Mouse (Mus musculus) G1E-ER4 (cell line): ENCODE measurements around the gene Gm20547. TPM values are rescaled to one million over a fixed set of nuclear protein-coding genes. Genes with fewer than 3 reads are reported as not detected.

Source experiments
- GATA1 ChIP-seq: IDR thresholded peaks from one replicate; pipeline ENCODE4 v1.8.0; 2012; ENCODE audit warnings: low read length, inconsistent platforms
- polyA plus RNA-seq: library from polyadenylated mRNA; stranded (reverse); fragments of >175 nt; gene quantifications from 2 replicates; pipeline ENCODE4 v1.2.3, GENCODE M21; 2012

Gene Gm20547
- polyA plus RNA-seq, 1 experiment = not detected

GRCm38 (mm10) chr17:34879336-34879879 lies 2.4 kb downstream of the Gm20547 start, which contains the start of gene Zbtb12:
Zbtb12 (plus strand) TSS chr17:34879483.
- TF ChIP-seq GATA1 = no peak

- TF ChIP-seq GATA1 = no peak
These were observed 7.5 kb downstream of the Gm20547 start for GRCm38 (mm10) chr17:34874321-34874720.

GRCm38 (mm10) chr17:34865981-34866380 lies 15.9 kb downstream of the Gm20547 start:
- no peak for TF ChIP-seq GATA1

- TF ChIP-seq GATA1 = no peak
These were observed 19.3 kb downstream of the Gm20547 start, which contains the start of gene Cfb for GRCm38 (mm10) chr17:34862416-34863081. Cfb (minus strand) TSS chr17:34862518.

- TF ChIP-seq GATA1 = no peak
These were observed 20.0 kb downstream of the Gm20547 start for GRCm38 (mm10) chr17:34861704-34862415.

- TF ChIP-seq GATA1 = no peak
These were observed 21.3 kb downstream of the Gm20547 start for GRCm38 (mm10) chr17:34860514-34860913.

GRCm38 (mm10) chr17:34858670-34859069 lies 23.2 kb downstream of the Gm20547 start:
- no peak for TF ChIP-seq GATA1

- no peak for TF ChIP-seq GATA1
These were observed 26.0 kb downstream of the Gm20547 start for GRCm38 (mm10) chr17:34855825-34856224.

- no peak for TF ChIP-seq GATA1
These were observed 27.1 kb downstream of the Gm20547 start for GRCm38 (mm10) chr17:34854761-34855160.

GRCm38 (mm10) chr17:34853511-34853910 lies 28.3 kb downstream of the Gm20547 start:
- TF ChIP-seq GATA1 = no peak

GRCm38 (mm10) chr17:34850517-34851125 lies 31.2 kb downstream of the Gm20547 start:
- TF ChIP-seq GATA1 = no peak

- TF ChIP-seq GATA1 = no peak
These were observed 31.9 kb downstream of the Gm20547 start, which contains the start of the genes Skiv2l and Nelfe for GRCm38 (mm10) chr17:34849722-34850516. Skiv2l (minus strand) TSS chr17:34850210. Nelfe (plus strand) TSS chr17:34850391.

- no peak for TF ChIP-seq GATA1
These were observed 34.2 kb downstream of the Gm20547 start for GRCm38 (mm10) chr17:34847615-34848014.

- no peak for TF ChIP-seq GATA1
These were observed 34.6 kb downstream of the Gm20547 start for GRCm38 (mm10) chr17:34847192-34847591.

GRCm38 (mm10) chr17:34844884-34845283 lies 37.0 kb downstream of the Gm20547 start:
- TF ChIP-seq GATA1 = no peak
